In the genomic region with DNA sequence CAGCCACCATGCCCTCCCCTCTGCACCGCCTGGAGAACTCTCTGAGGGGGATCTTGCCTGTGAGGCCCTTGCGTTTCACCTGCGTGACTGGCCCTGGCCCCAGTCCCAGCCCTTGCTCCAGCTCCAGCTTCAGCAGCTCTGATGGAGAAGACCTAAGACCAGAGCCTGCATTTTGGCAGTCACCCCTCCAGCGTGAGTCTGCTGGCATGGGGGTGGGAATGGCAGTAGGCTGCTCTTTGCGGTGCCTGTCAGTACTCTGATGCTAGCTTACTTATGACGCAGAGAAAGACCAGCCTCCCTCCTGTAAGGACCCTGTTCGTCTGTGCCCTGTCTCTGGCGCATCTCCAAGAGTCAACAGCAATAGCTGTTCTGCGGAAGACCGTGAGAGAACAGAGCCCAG, we compare ENCODE assay signal across 22 mouse cellular contexts. TPM values are rescaled to one million over a fixed set of nuclear protein-coding genes. Genes with fewer than 3 reads are reported as not detected.
DNase-seq lines count a peak whose midpoint lies in the region; ATAC-seq and TF ChIP-seq lines count a peak whose summit lies in the region.
"Had no signal": no experiment of that assay in that cellular context is flagged by ENCODE, and none has a peak within 500 bp of the region (broad histone marks: within the 10 kb centered on the region; RNA-seq: fewer than 3 reads in every experiment).

No protein-coding gene starts in this region.

- DNase-seq in adrenal gland, adult 8-10 months = peak; percentile 13
- no peak for DNase-seq in adrenal gland, postnatal 25 days
- peak; percentile 45 to 54 for DNase-seq in cerebellum, postnatal 25 days
- DNase-seq in cerebellum, postnatal 4 days (ENCODE audit: low spot score in 2 of 2) = no peak
- no peak for DNase-seq in heart, postnatal 0 days (ENCODE audit: low spot score)
- DNase-seq in heart, adult 18-20 months = no peak
- peak; percentile 72 for DNase-seq in MN1 (ENCODE audit: low spot score)
- DNase-seq in layer of hippocampus, adult 2 months (ENCODE audit: low spot score in 2 of 2) = no peak
- DNase-seq: gastrocnemius, postnatal 25 days; kidney, adult 18-20 months; kidney, postnatal 4 days; layer of hippocampus, adult 9-11 months; right cerebral cortex, postnatal 25 days; thymus, postnatal 25 days had no signal

- TF ChIP-seq CTCF in heart, postnatal 0 days (IDR thresholded peaks at IDR 0.05; ENCODE audit: low read depth) = no peak
- TF ChIP-seq CTCF in layer of hippocampus, adult 2 months (conservative IDR thresholded peaks at IDR 0.05) = no peak

- TF ChIP-seq EP300 in heart, postnatal 0 days (IDR thresholded peaks at IDR 0.05; ENCODE audit: low read depth) = no peak

- no peak overlapping the region for H3K27ac ChIP-seq in heart, postnatal 0 days (ENCODE audit: low read depth)
- H3K27ac ChIP-seq in layer of hippocampus, adult 2 months = no peak overlapping the region
- H3K27ac ChIP-seq: forebrain, embryonic 10.5 days; hindbrain, embryonic 10.5 days; hindbrain, postnatal 0 days; liver, embryonic 14.5 days; lung, embryonic 15.5 days; macrophage; midbrain, embryonic 15.5 days; neural tube, embryonic 12.5 days had no signal

- H3K4me1 ChIP-seq in heart, postnatal 0 days (ENCODE audit: control insufficient read depth, insufficient read depth) = 0 out of 2 replicates have a peak, but pooled peaks cover 11% of the 10 kb centered on the region
- H3K4me1 ChIP-seq: forebrain, embryonic 10.5 days; hindbrain, embryonic 10.5 days; lung, embryonic 15.5 days; midbrain, embryonic 15.5 days; neural tube, embryonic 12.5 days had no signal

- H3K9me3 ChIP-seq in heart, postnatal 0 days (replicated peaks; ENCODE audit: control insufficient read depth, low read length) = no peaks in the 10 kb centered on the region
- H3K9me3 ChIP-seq: forebrain, embryonic 10.5 days; hindbrain, embryonic 10.5 days; lung, embryonic 15.5 days; midbrain, embryonic 15.5 days; neural tube, embryonic 12.5 days had no signal

- peak; percentile 11; the same call in 1 of the 2 replicates for ATAC-seq in heart, postnatal 0 days (ENCODE audit: insufficient read depth, low read depth)
- ATAC-seq: hindbrain, postnatal 0 days; midbrain, embryonic 15.5 days had no signal

- no peak overlapping the region for H3K4me3 ChIP-seq in heart, postnatal 0 days (ENCODE audit: low read depth, low read length)
- H3K4me3 ChIP-seq in layer of hippocampus, adult 2 months = no peak overlapping the region
- H3K4me3 ChIP-seq: forebrain, embryonic 10.5 days; hindbrain, embryonic 10.5 days; lung, embryonic 15.5 days; midbrain, embryonic 15.5 days; neural tube, embryonic 12.5 days had no signal

- 57% methylated on average over 10 of the region's 10 CpGs for WGBS in heart, postnatal 0 days

- H3K9ac ChIP-seq in heart, postnatal 0 days (replicated peaks; ENCODE audit: low read depth, low read length) = no peak overlapping the region
- H3K9ac ChIP-seq: liver, embryonic 14.5 days; lung, embryonic 15.5 days; midbrain, embryonic 15.5 days; neural tube, embryonic 12.5 days had no signal

- no peak overlapping the region for H3K4me2 ChIP-seq in heart, postnatal 0 days (ENCODE audit: low read depth, low read length)
- H3K4me2 ChIP-seq: lung, embryonic 15.5 days; midbrain, embryonic 15.5 days; neural tube, embryonic 12.5 days had no signal

- no peaks in the 10 kb centered on the region for H3K27me3 ChIP-seq in heart, postnatal 0 days (ENCODE audit: control insufficient read depth, insufficient read depth, low read length)
- H3K27me3 ChIP-seq: lung, embryonic 15.5 days; midbrain, embryonic 15.5 days; neural tube, embryonic 12.5 days had no signal

- peaks cover 95% of the 10 kb centered on the region for H3K36me3 ChIP-seq in heart, postnatal 0 days (replicated peaks; ENCODE audit: control insufficient read depth, insufficient read depth, low read length)

RNA-seq across cellular contexts. Expression of gene Krba1, which starts 17.7 kb away (rescaled TPM):
- 10 to 100 TPM; 44.0 to 56.6 (median 50.8) TPM for total RNA-seq in adrenal gland, adult 8-10 months (2022)
- total RNA-seq in adrenal gland, postnatal 25 days (2021) = 45.9 and 64.1 TPM in 2 replicates
- 26.8 and 33.8 TPM in 2 replicates for total RNA-seq in heart, postnatal 0 days (2014; rRNA removed; ENCODE audit: low replicate concordance)
- 11.7 and 14.8 TPM in 2 replicates for polyA plus RNA-seq in heart, postnatal 0 days (2015; fragmentation: Nextera tagmentation; extraction: Ambion mirVana)
- total RNA-seq in heart, adult 18-20 months (2021) = 10 to 100 TPM; 14.4 to 18.6 TPM
- 10 to 100 TPM; 42.9 to 49.3 TPM for total RNA-seq in layer of hippocampus, adult 2 months (2021)

RNA-seq across cellular contexts. Expression of gene Zfp467, which starts 32.5 kb away (rescaled TPM):
- total RNA-seq in adrenal gland, adult 8-10 months (2022) = 10 to 100 TPM; 56.7 to 68.0 (median 60.6) TPM
- total RNA-seq in adrenal gland, postnatal 25 days (2021) = 51.0 and 72.4 TPM in 2 replicates
- total RNA-seq in heart, postnatal 0 days (2014; rRNA removed; ENCODE audit: low replicate concordance) = 20.2 and 27.4 TPM in 2 replicates
- 22.1 and 24.6 TPM in 2 replicates for polyA plus RNA-seq in heart, postnatal 0 days (2015; fragmentation: Nextera tagmentation; extraction: Ambion mirVana)
- 10 to 100 TPM; 10.2 to 11.3 TPM for total RNA-seq in heart, adult 18-20 months (2021)
- 10 to 100 TPM; 20.2 to 25.8 TPM for total RNA-seq in layer of hippocampus, adult 2 months (2021)

RNA-seq across cellular contexts. Expression of gene Sspo, which starts 34.9 kb away (rescaled TPM):
- total RNA-seq in adrenal gland, adult 8-10 months (2022) = 1 to 10 TPM; 2.7 to 9.7 (median 5.6) TPM
- total RNA-seq in adrenal gland, postnatal 25 days (2021) = 3.5 and 5.1 TPM in 2 replicates
- 1.0 and 3.4 TPM in 2 replicates for total RNA-seq in heart, postnatal 0 days (2014; rRNA removed; ENCODE audit: low replicate concordance)
- polyA plus RNA-seq in heart, postnatal 0 days (2015; fragmentation: Nextera tagmentation; extraction: Ambion mirVana) = 0.15 TPM in 2 replicates
- under 1 TPM; 0.22 to 0.23 TPM for total RNA-seq in heart, adult 18-20 months (2021)
- 1 to 10 TPM in 1 of 2 experiments, under 1 TPM in 1; 0.92 to 1.5 TPM for total RNA-seq in layer of hippocampus, adult 2 months (2021)
- polyA plus RNA-seq: macrophage had no signal

Comparison
In these comparisons a context has a peak if more than half of its experiments do, and no peak if none do; other contexts are left out.
1. DNase-seq: peak in adrenal gland, adult 8-10 months (single experiment), cerebellum, postnatal 25 days (2 of 2) and MN1 (single experiment); none in adrenal gland, postnatal 25 days (single experiment), cerebellum, postnatal 4 days (0 of 2), heart, postnatal 0 days (single experiment), heart, adult 18-20 months (0 of 2) and layer of hippocampus, adult 2 months (0 of 2).